Mouse (Mus musculus) heart, adult 10 weeks (tissue): ENCODE measurements around the gene Prb1. TPM values are rescaled to one million over a fixed set of nuclear protein-coding genes. Genes with fewer than 3 reads are reported as not detected.

Experiments used
- polyA plus RNA-seq: library from polyadenylated mRNA; stranded (reverse); fragments of 350-450 nt; fragmentation: Illumina TruSeq; extraction: RNeasy Lipid Tissue Mini Kit (QIAGEN cat#74804); gene quantifications from one replicate; pipeline ENCODE4 v1.2.3, GENCODE M21; 2014; ENCODE audit warnings: low read depth, low replicate concordance

Prb1 gene
- not detected for polyA plus RNA-seq

GRCm38 (mm10) chr6:132210421-132210820 is at the start of gene Prb1:
Gene Prb1 (minus strand): TSS chr6:132210521.

Other genes with a start within 250 kb of the Prb1 start
- not detected for gene Prpmp5, start 104.2 kb upstream of the Prb1 start, polyA plus RNA-seq
- gene Gm8882, start 153.6 kb upstream of the Prb1 start, polyA plus RNA-seq, result not detected